Mouse (Mus musculus) T-cell, adult 66 days (primary cell): ENCODE results near the gene Kdelc2. TPM values are rescaled to one million over a fixed set of nuclear protein-coding genes. Genes with fewer than 3 reads are reported as not detected.

Experiments used
- total RNA-seq, 2 experiments: library from RNA; stranded (reverse); gene quantifications; 3 replicates in 1 of 2; 4 replicates in 1 of 2; pipeline ENCODE4 v1.2.4; 2023

Gene Kdelc2
- 1 to 10 TPM; 1.4 to 2.4 TPM for total RNA-seq

DNA sequence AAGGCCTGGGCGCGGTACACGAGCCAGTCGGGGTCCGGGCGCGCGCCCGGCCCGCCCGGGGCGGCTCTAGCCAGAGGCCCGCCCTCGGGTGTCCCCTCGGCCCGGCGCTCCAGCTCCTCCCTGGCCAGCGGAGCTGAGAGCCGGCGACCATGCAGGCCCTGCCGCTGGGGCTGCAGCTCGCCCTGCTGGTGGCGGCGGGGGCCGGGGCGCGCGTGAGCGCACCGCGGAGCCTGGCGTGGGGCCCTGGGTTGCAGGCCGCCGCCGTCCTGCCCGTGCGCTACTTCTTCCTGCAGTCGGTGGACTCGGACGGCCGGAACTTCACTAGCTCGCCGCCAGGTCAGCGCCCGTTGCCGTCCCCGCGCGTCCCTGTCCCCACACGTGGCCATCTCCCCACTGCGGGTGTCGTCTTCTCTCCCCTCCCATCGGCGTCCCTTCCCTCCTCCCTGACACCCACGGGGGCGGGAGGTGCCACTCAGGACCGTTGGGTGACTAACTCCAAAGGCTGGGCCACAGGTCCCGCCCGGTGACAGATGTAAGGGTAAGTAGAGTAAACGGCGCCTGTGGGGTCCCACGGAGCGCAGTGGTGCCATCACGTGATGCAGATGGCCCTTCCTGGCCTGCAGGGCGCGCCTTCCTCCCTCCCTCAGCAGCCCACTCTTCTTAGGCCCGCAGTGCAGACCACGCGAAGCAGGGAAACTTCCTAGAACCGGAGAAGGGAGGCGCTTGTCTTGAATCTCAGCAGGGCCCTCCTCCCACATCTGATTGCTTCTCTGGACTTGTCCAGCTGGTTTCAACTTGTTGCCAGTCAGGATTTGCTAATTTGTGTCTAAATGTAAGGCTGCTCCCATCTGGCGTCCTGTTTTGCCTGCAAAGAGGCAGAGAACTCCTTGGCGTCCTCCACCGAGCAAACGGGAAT, at the start of gene Kdelc2:
Kdelc2 (plus strand) TSS at position 75 of the 916 bp plus-strand sequence.

GRCm38 (mm10) chr9:53402291-53402711, 18.5 kb downstream of the Kdelc2 start, which contains the start of gene 4930550C14Rik:
4930550C14Rik (plus strand) TSS chr9:53402325.

Other genes starting within 250 kb of the Kdelc2 start
- gene Ddx10, start 136.0 kb upstream of the Kdelc2 start, total RNA-seq: 10 to 100 TPM; 49.2 to 54.6 TPM
- under 1 TPM; 0.41 to 0.56 TPM for gene Exph5, start 82.4 kb upstream of the Kdelc2 start, total RNA-seq
- gene 4930550C14Rik, start 18.3 kb downstream of the Kdelc2 start, total RNA-seq: under 1 TPM in 1 of 2 experiments, not detected in 1; 0.90 TPM
- 10 to 100 TPM; 56.2 to 75.4 TPM for gene Atm, start 152.7 kb downstream of the Kdelc2 start, total RNA-seq
- gene Npat, start 153.0 kb downstream of the Kdelc2 start, total RNA-seq: 10 to 100 TPM; 18.7 to 22.6 TPM
- 10 to 100 TPM; 20.1 to 26.3 TPM for gene Acat1, start 226.4 kb downstream of the Kdelc2 start, total RNA-seq